Mouse (Mus musculus): ENCODE measurements around the gene Gpc1. TPM values are rescaled to one million over a fixed set of nuclear protein-coding genes. Genes with fewer than 3 reads are reported as not detected.

The Gpc1 gene
- total and polyA plus RNA-seq, 2 experiments from 2014 or later, result 52.8 to 173 TPM

GRCm38 (mm10) chr1:92861503-92861902, 30.1 kb downstream of the Gpc1 start:
- no peak overlapping the region for H3K9ac ChIP-seq
- no peak overlapping the region for H3K27ac ChIP-seq (ENCODE audit: low read depth, low read length)
- H3K4me1 ChIP-seq (ENCODE audit: insufficient read depth), result no peaks in the 10 kb centered on the region
- DNase-seq, result peak; percentile 43
- H3K27me3 ChIP-seq (ENCODE audit: insufficient read depth, low read length), result no peaks in the 10 kb centered on the region
- no peak overlapping the region for H3K4me3 ChIP-seq (ENCODE audit: low read depth, low read length)
- 71% methylated on average over 6 of the region's 6 CpGs for WGBS
- no peak for TF ChIP-seq CTCF (IDR thresholded peaks at IDR 0.05; ENCODE audit: low read depth)
- H3K4me2 ChIP-seq (ENCODE audit: low read depth), result no peak overlapping the region
- no peak for ATAC-seq
- no peaks in the 10 kb centered on the region for H3K9me3 ChIP-seq (ENCODE audit: low read length)
- H3K36me3 ChIP-seq (ENCODE audit: insufficient read depth), result peaks cover 39% of the 10 kb centered on the region

GRCm38 (mm10) chr1:92863268-92863667, 31.8 kb downstream of the Gpc1 start:
- no peaks in the 10 kb centered on the region for H3K27me3 ChIP-seq (ENCODE audit: insufficient read depth, low read length)
- DNase-seq (no peak), ATAC-seq (no peak)
- H3K9me3 ChIP-seq (ENCODE audit: low read length), result no peaks in the 10 kb centered on the region
- peaks cover 22% of the 10 kb centered on the region for H3K36me3 ChIP-seq (ENCODE audit: insufficient read depth)
- H3K4me1 ChIP-seq (ENCODE audit: insufficient read depth), result no peaks in the 10 kb centered on the region
- TF ChIP-seq CTCF (IDR thresholded peaks at IDR 0.05; ENCODE audit: low read depth), result no peak
- 83% methylated on average over 4 of the region's 4 CpGs for WGBS
- no peak overlapping the region for H3K4me2 ChIP-seq (ENCODE audit: low read depth)
- no peak overlapping the region for H3K27ac ChIP-seq (ENCODE audit: low read depth, low read length)
- H3K4me3 ChIP-seq (ENCODE audit: low read depth, low read length), result no peak overlapping the region
- H3K9ac ChIP-seq, result no peak overlapping the region

GRCm38 (mm10) chr1:92866170-92866569, 34.7 kb downstream of the Gpc1 start:
- no peak for ATAC-seq
- H3K27me3 ChIP-seq (ENCODE audit: insufficient read depth, low read length), result no peaks in the 10 kb centered on the region
- H3K4me1 ChIP-seq (ENCODE audit: insufficient read depth), result no peaks in the 10 kb centered on the region
- WGBS, result 56% methylated on average over 2 of the region's 2 CpGs
- no peaks in the 10 kb centered on the region for H3K9me3 ChIP-seq (ENCODE audit: low read length)
- no peaks in the 10 kb centered on the region; the same call in 1 of the 2 replicates for H3K36me3 ChIP-seq (ENCODE audit: insufficient read depth)
- no peak overlapping the region for H3K9ac ChIP-seq
- H3K4me2 ChIP-seq (ENCODE audit: low read depth), result no peak overlapping the region
- DNase-seq, result no peak
- TF ChIP-seq CTCF (IDR thresholded peaks at IDR 0.05; ENCODE audit: low read depth), result no peak
- H3K4me3 ChIP-seq (ENCODE audit: low read depth, low read length), result no peak overlapping the region
- H3K27ac ChIP-seq (ENCODE audit: low read depth, low read length), result no peak overlapping the region

- no peak for ATAC-seq
- no peak overlapping the region for H3K27ac ChIP-seq (ENCODE audit: low read depth, low read length)
- H3K9me3 ChIP-seq (ENCODE audit: low read length), result no peaks in the 10 kb centered on the region
- no peak overlapping the region for H3K4me2 ChIP-seq (ENCODE audit: low read depth)
- TF ChIP-seq CTCF (IDR thresholded peaks at IDR 0.05; ENCODE audit: low read depth), result no peak
- H3K27me3 ChIP-seq (ENCODE audit: insufficient read depth, low read length), result no peaks in the 10 kb centered on the region
- no peak overlapping the region for H3K9ac ChIP-seq
- 71% methylated on average over 2 of the region's 2 CpGs for WGBS
- no peak overlapping the region for H3K4me3 ChIP-seq (ENCODE audit: low read depth, low read length)
- DNase-seq, result no peak
- H3K36me3 ChIP-seq (ENCODE audit: insufficient read depth), result no peaks in the 10 kb centered on the region
- H3K4me1 ChIP-seq (ENCODE audit: insufficient read depth), result no peaks in the 10 kb centered on the region
These were observed 38.5 kb downstream of the Gpc1 start for GRCm38 (mm10) chr1:92869985-92870384.

GRCm38 (mm10) chr1:92872666-92873065, 41.2 kb downstream of the Gpc1 start:
- Histone ChIP-seq H3K36me3 (ENCODE audit: insufficient read depth) (no peaks in the 10 kb centered on the region), H3K4me1 (ENCODE audit: insufficient read depth) (no peaks in the 10 kb centered on the region), H3K27ac (ENCODE audit: low read depth, low read length) (no peak overlapping the region), H3K9me3 (ENCODE audit: low read length) (no peaks in the 10 kb centered on the region), H3K4me2 (ENCODE audit: low read depth) (no peak overlapping the region), H3K9ac (no peak overlapping the region), H3K27me3 (ENCODE audit: insufficient read depth, low read length) (no peaks in the 10 kb centered on the region), H3K4me3 (ENCODE audit: low read depth, low read length) (no peak overlapping the region)
- TF ChIP-seq CTCF (IDR thresholded peaks at IDR 0.05; ENCODE audit: low read depth), result no peak
- 88% methylated on average over 7 of the region's 7 CpGs for WGBS
- DNase-seq (no peak), ATAC-seq (no peak)

GRCm38 (mm10) chr1:92874011-92874410, 42.6 kb downstream of the Gpc1 start:
- no peaks in the 10 kb centered on the region for H3K9me3 ChIP-seq (ENCODE audit: low read length)
- H3K9ac ChIP-seq, result no peak overlapping the region
- no peak for TF ChIP-seq CTCF (IDR thresholded peaks at IDR 0.05; ENCODE audit: low read depth)
- ATAC-seq (no peak), DNase-seq (no peak)
- WGBS, result 49% methylated on average over 3 of the region's 3 CpGs
- H3K27ac ChIP-seq (ENCODE audit: low read depth, low read length), result no peak overlapping the region
- no peak overlapping the region for H3K4me3 ChIP-seq (ENCODE audit: low read depth, low read length)
- no peak overlapping the region for H3K4me2 ChIP-seq (ENCODE audit: low read depth)
- H3K36me3 ChIP-seq (ENCODE audit: insufficient read depth), result no peaks in the 10 kb centered on the region
- H3K27me3 ChIP-seq (ENCODE audit: insufficient read depth, low read length), result no peaks in the 10 kb centered on the region
- 0 out of 2 replicates have a peak, but pooled peaks cover under 1% of the 10 kb centered on the region for H3K4me1 ChIP-seq (ENCODE audit: insufficient read depth)

GRCm38 (mm10) chr1:92875360-92876111, 44.1 kb downstream of the Gpc1 start:
- Histone ChIP-seq H3K4me1 (ENCODE audit: insufficient read depth) (0 out of 2 replicates have a peak, but pooled peaks cover 3% of the 10 kb centered on the region), H3K4me3 (ENCODE audit: low read depth, low read length) (no peak overlapping the region), H3K9me3 (ENCODE audit: low read length) (no peaks in the 10 kb centered on the region), H3K27ac (ENCODE audit: low read depth, low read length) (no peak overlapping the region), H3K27me3 (ENCODE audit: insufficient read depth, low read length) (no peaks in the 10 kb centered on the region), H3K4me2 (ENCODE audit: low read depth) (no peak overlapping the region), H3K9ac (no peak overlapping the region), H3K36me3 (ENCODE audit: insufficient read depth) (no peaks in the 10 kb centered on the region)
- 80% methylated on average over 8 of the region's 8 CpGs for WGBS
- DNase-seq (no peak), ATAC-seq (no peak)
- no peak for TF ChIP-seq CTCF (IDR thresholded peaks at IDR 0.05; ENCODE audit: low read depth)

Measured in forebrain, postnatal 0 days (tissue).